Mouse (Mus musculus): Measurements from ENCODE around the gene Wwtr1.

Gene Wwtr1

GRCm38 (mm10) chr3:57575660-57576055 is at the start of gene Wwtr1:
Gene Wwtr1 (minus strand): TSS chr3:57575910.
- peak; percentile 98 for DNase-seq

- peak; percentile 76 for DNase-seq
Observed at GRCm38 (mm10) chr3:57619718-57620117, 44.0 kb upstream of the Wwtr1 start.

- DNase-seq = no peak
Observed at GRCm38 (mm10) chr3:57615652-57616051, 39.9 kb upstream of the Wwtr1 start.

- DNase-seq = peak; percentile 25
Observed at GRCm38 (mm10) chr3:57612430-57612997, 36.8 kb upstream of the Wwtr1 start.

DNA sequence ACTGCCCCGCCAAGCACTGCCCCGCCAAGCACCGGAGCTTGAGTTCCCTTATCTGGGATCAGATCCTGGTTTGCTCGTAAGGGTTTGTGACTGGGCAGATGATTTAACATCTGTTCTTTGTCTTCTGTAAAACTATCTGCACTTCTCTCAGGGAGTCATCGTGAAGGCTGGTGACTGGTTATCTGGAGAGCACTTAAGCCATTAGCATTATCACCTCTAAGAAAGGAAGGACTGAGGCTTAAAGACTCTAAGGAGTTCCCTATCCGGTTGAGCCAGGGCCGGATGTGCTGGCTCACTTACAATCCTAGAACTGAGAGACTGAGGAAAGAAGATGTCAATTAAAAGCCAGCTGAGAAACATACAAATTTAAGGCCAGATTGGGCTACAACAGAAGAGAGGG is 36.1 kb upstream of the Wwtr1 start:
- no peak for DNase-seq

GRCm38 (mm10) chr3:57604618-57605015 is 28.9 kb upstream of the Wwtr1 start:
- peak; percentile 28 for DNase-seq

DNA sequence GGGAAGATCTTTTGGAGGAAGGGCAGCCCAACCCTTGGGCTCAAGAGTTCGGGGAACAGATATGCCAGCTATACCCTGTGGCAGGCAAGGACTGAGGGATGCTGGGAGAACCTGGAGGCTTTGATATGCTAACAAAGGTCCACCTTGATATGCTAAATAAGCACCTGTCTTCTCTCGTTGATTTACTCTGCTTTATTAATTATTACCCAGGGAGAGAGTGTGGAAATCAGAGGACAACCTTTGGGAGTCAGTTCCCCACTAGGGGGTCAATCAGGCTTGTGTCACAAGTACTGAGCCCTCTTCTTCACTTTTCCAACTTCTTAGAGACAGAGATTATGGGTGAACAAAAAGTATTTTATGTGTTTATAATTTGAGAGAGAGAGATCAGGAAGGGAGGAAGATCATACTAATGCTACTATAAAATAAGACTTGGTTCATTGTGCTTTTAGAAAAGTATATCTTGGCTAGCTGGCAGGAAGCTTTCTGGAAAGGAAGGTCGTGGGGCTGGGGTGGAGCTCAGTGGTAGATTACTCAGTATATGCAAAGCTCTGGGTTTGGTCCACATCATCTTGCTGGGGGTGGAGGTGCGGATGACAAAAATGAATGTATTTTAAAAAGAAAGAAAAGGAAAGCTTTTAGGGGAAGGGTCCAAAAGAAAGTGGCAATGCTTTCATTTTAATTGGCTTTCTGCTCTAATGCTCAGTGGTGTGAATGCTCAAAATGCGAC is 28.3 kb upstream of the Wwtr1 start:
- DNase-seq = no peak

- no peak for DNase-seq
Observed at GRCm38 (mm10) chr3:57602610-57603009, 26.9 kb upstream of the Wwtr1 start.

GRCm38 (mm10) chr3:57596566-57596965 is 20.9 kb upstream of the Wwtr1 start:
- peak; percentile 42 for DNase-seq

- DNase-seq = no peak
Observed at GRCm38 (mm10) chr3:57595506-57595905, 19.8 kb upstream of the Wwtr1 start.

DNA sequence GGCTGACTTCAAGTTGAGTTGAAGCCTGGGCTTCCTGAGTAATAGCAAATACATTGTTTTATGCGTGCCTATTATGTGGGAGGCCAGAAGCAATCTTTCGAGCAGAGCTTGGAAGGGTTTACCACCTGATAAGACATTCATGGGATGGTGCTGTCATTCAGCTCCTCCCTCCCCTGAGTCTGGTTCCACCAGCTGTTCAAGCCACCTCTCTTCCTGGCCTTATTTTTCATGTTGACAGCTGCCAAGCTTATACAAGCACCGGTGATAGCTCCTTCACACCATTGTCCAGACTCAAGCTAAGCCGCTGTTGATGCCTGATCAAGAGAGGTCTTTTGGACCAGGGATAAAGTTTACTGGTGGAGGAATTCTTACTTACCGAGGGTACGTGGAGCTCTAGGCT is 10.3 kb upstream of the Wwtr1 start:
- DNase-seq = no peak

GRCm38 (mm10) chr3:57583533-57583932 is 7.8 kb upstream of the Wwtr1 start:
- no peak for DNase-seq

DNA sequence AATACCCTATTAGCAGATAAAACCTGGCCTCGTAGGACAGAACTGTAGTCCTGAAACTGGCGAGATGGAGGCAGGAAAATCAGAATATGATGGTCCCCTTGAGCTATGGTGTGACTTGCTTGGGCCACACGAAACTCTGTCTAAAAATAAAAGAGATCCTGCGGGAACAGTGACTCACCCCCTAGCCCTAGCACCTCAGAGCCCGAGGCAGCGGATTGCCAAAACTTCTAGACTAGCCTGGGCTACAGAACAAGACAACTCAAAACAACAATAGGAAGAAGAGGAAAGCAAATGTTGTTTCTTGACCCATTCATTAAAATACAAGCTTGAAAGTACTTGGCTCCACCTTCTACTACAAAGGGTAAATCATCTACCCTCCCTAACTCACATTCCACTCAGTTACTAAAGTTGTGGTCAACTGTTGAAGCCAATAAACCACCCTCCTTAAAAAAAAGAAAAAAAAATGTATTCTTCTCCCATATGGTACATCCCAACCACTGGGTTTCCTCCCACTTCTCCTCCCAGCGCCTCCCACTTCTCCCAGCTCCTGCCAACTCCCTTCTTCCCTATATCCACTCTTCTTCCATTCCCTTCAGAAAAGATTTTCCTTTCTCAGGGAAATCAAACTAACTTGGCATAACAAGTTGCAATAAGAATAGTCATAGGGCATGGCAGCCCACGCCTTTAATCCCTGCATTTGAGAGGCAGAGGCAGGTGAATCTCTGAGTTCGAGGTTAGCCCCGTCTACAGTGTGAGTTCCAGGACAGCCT is 4.9 kb upstream of the Wwtr1 start:
- no peak for DNase-seq

DNA sequence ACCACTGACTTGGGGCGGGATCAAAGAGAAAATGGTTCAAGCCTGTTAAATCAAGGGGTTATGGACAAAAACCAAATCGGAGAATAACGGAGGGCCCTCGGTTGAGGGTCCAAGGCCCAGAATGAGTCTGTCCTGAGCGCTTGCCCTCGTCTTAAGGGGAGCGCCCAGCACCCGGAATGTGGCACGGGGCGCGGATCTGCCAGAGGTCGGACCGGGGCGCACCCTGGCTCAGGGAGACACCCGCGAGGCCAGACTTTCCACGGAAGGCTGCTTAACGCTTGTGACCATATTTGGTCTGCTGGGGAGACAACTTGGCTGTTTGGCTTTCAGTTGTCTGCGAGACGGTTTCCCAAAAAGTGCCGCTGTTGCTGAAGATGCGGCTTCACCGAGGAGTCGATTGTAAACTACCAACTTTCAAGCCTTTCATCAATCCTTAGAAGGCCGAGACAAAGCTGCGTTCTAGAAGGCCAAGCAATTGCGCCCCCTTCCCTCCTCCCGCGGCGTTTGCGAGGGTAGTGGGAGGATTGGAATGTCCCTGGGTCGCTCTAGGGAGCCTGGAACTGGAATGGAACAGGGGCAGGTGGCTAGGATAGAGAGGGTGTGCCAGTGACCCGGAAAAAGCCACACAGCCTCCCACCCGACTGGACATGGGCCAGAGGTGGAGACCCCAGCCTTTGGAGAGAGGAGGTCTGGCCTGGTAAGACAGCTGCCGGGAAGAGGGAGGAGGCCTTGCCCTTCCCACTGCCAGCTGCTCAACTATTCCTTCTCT is 530 bp upstream of the Wwtr1 start:
- peak; percentile 79 for DNase-seq

DNA sequence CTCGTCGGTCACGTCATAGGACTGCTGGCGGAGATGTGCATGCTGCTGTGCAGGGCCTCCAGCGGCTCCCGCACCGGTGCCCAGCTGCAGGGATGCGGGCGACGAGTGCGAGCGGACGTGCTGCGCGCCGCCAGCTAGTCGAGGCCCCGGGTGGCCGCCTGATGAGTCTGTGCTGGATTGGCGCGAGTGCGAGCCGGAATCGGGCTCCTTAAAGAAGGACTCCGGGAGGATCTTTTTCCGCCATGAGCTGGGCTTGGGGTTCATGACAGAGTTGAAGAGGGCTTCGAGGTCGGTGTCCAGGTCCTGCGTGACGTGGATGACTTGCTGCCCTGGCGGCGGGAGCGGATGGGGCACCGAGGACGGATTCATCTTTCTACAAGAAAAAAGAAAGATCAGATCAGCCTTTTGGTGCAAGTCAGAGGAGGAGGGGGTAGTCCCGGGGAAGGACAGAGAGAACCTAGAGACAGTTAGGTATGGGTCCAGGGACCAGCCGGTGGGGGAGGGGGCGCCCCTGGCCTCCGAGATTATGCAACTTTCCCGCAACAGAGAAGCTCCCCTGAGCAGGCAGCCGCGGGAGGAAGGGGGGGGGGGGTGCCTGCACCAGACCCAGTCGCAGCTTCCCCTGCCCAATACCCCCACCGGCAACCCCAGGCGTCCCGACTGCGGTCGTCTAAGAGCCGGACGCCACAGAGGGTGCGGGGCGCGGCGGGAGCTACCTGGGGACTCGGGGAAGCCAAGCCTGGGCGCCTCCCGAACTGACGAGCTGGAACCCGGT is 638 bp downstream of the Wwtr1 start:
- peak; percentile 53 for DNase-seq

- no peak for DNase-seq
Observed at GRCm38 (mm10) chr3:57573898-57574570, 1.7 kb downstream of the Wwtr1 start.

GRCm38 (mm10) chr3:57572331-57572975 is 3.3 kb downstream of the Wwtr1 start:
- no peak for DNase-seq

DNA sequence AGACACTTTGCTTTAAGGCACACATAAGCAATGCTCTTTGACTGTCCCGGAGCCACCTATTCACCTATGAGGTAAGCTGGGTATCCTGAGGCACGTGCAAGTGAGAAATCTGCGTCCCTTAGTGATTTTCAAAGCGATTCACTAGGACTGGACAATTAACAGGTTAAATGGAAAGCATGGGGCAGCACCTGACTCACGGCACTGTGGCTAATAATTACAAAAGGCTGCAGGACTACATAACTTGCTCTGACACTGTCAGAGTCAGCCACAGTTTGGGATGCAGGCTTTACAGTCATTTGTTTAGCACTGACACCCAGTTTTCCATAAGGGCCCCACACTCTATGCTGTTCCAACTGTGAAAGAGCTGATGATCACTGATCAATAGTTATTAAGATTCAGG is 9.1 kb downstream of the Wwtr1 start:
- DNase-seq = no peak

GRCm38 (mm10) chr3:57563627-57564026 is 12.1 kb downstream of the Wwtr1 start:
- DNase-seq = no peak

DNA sequence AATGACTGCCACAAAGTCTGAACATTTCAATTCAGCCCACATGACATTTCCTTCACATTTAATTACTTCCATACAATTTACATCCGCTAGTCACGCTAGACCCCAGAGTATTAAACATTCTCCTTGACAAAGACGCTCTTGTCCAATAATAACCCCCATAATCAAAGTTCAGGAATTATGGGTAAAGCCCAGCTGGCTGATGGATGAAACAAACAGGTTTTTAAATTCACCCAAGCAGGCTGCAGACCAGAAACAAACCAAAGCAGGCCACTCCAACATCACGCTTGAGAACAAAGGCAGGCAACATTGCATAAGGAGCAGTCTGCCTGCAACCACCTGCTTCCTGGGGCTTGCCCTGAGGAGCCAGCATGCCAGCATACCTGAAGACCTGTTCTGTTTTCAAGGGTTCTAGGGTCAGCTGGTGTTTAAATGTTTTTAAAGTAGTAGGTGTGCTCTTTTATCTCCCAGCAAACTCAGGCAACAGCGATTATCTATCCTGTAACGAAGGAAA is 12.7 kb downstream of the Wwtr1 start:
- peak; percentile 45 for DNase-seq

GRCm38 (mm10) chr3:57558761-57559160 is 16.9 kb downstream of the Wwtr1 start:
- no peak for DNase-seq

Data from lung, postnatal 36 days (tissue).